Mouse (Mus musculus) small intestine, adult 2 months (tissue): ENCODE measurements around the gene 1520401A03Rik. TPM values are rescaled to one million over a fixed set of nuclear protein-coding genes. Genes with fewer than 3 reads are reported as not detected.

Source experiments
- H3K27ac ChIP-seq: fragments of 200-500 bp; 2 replicates; pipeline ENCODE4 v1.5.1; 2012; ENCODE audit warnings: low read depth, low read length, control low read depth, inconsistent platforms; ENCODE audit not compliant: insufficient read depth
- H3K27me3 ChIP-seq: fragments of 200-500 bp; 2 replicates; pipeline ENCODE4 v1.6.1; 2012; ENCODE audit warnings: mild to moderate bottlenecking, moderate library complexity, low read length, inconsistent platforms; ENCODE audit not compliant: control insufficient read depth, insufficient read depth
- H3K36me3 ChIP-seq: fragments of 200-500 bp; 2 replicates; pipeline ENCODE4 v1.6.1; 2012; ENCODE audit warnings: mild to moderate bottlenecking, low read length, control low read depth, inconsistent platforms; ENCODE audit not compliant: control insufficient read depth, insufficient read depth
- H3K4me1 ChIP-seq: fragments of 200-500 bp; 2 replicates; pipeline ENCODE4 v1.6.1; 2012; ENCODE audit warnings: low read length, inconsistent platforms, mixed read lengths; ENCODE audit not compliant: control insufficient read depth, insufficient read depth, insufficient read length
- H3K4me3 ChIP-seq: fragments of 200-500 bp; 2 replicates; pipeline ENCODE4 v1.5.1; 2012; ENCODE audit warnings: low read depth, mild to moderate bottlenecking, control low read depth, inconsistent platforms, low read length, moderate library complexity
- CTCF ChIP-seq: fragments of 200-500 bp; IDR thresholded peaks from 2 replicates; pipeline ENCODE4 v1.5.1; 2012; ENCODE audit warnings: low read depth, mild to moderate bottlenecking, control low read depth, inconsistent platforms, low read length, moderate library complexity, mixed read lengths; ENCODE audit not compliant: insufficient replicate concordance, insufficient read length; ENCODE audit errors: extremely low read depth
- POLR2A ChIP-seq: fragments of 200-500 bp; IDR thresholded peaks from 2 replicates; pipeline ENCODE4 v1.6.1; 2012; ENCODE audit warnings: low read depth, mild to moderate bottlenecking, control low read depth, inconsistent platforms, low read length, moderate library complexity
- WGBS: fragments of 180-500 bp; shearing (Covaris S2); methylation state at CpG from one replicate; pipeline ENCODE4 v1.1.7; 2018; 5-methylcytosine and 5-hydroxymethylcytosine counted together
- polyA plus RNA-seq: library from polyadenylated mRNA; depleted of rRNA; stranded (reverse); fragments of >200 nt; gene quantifications from 2 replicates; pipeline ENCODE4 v1.2.3, GENCODE M21; 2012

The 1520401A03Rik gene
- polyA plus RNA-seq, 1 experiment = not detected

GRCm38 (mm10) chr17:23699131-23700077 lies 23.2 kb downstream of the 1520401A03Rik start:
- peak overlapping the region; percentile 80 for H3K4me3 ChIP-seq
- H3K36me3 ChIP-seq = no peaks in the 10 kb centered on the region
- H3K27me3 ChIP-seq = peaks cover 12% of the 10 kb centered on the region
- no peak overlapping the region for H3K27ac ChIP-seq
- peaks cover 5% of the 10 kb centered on the region; the same call in 1 of the 2 replicates for H3K4me1 ChIP-seq
- TF ChIP-seq CTCF (no peak), POLR2A (no peak)
- under 1% methylated on average over 98 of the region's 101 CpGs for WGBS

GRCm38 (mm10) chr17:23695801-23696200 lies 26.8 kb downstream of the 1520401A03Rik start:
- H3K36me3 ChIP-seq = no peaks in the 10 kb centered on the region
- no peak overlapping the region for H3K27ac ChIP-seq
- 72% methylated on average over 3 of the region's 3 CpGs for WGBS
- H3K4me3 ChIP-seq = no peak overlapping the region
- H3K27me3 ChIP-seq = peaks cover 8% of the 10 kb centered on the region
- H3K4me1 ChIP-seq = peaks cover 5% of the 10 kb centered on the region; the same call in 1 of the 2 replicates
- TF ChIP-seq POLR2A = no peak

DNA sequence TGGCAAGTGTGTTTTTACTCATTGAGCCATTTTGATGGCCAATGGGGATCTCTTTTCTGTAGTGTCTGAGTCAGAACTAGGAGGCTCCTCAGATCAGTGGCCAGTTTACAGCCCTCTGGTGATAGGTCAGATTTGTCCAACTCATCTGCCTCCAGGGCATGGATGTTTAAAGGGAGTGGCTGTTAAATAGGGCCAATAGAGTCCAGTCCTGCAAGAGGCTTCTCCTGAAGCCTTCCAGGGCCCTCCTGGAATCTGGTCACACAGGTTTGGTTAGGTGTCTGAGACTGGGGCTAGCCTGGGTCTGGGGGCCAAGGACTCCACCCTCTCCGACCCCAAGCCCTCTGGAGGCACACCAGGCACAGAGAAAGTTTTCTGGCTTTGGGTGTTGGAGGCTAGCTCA lies 28.1 kb downstream of the 1520401A03Rik start:
- Histone ChIP-seq H3K27me3 (peaks cover 4% of the 10 kb centered on the region), H3K27ac (no peak overlapping the region), H3K4me3 (no peak overlapping the region), H3K4me1 (peaks cover 3% of the 10 kb centered on the region; the same call in 1 of the 2 replicates), H3K36me3 (no peaks in the 10 kb centered on the region)
- WGBS = 50% methylated on average over 1 of the region's 1 CpGs
- no peak for TF ChIP-seq POLR2A
- TF ChIP-seq CTCF = no peak

DNA sequence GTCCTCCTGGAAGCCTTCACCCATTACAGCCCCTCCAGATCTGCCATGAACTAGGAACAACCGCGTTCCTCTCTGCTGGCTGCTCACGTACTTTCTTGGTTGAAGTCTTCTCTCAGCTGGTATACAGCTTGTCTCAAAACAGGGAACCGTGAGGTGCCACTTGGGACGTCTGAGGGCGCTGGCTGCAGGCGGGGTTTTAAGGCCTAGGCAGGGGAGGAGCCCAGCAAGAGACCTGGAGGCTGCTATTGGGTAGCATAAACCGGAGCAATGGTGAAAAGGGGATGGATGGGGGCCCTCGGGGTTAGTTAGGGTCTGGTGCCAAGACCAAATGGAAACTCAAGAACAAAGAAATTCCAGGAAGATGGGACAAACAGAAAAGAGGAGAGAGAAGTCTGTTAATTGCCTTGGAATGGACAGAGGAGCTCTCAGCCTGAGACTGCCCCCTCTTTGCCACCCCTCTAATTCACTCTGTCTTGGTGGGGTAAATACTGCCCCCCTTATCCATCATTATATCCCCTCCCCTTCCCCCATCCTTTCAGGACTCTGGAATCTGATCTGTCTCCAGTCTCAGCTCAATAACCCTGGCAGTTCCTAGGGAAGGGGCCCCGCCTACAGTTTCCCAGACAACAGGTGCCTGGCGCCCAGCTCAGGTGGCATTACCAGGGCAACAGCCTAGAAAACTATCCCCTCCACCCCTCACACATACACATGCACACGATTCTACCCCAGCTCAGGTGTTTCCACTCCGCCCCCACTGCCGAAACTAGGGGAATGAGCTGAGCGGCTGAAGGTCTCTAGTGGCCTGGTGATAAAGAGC lies 38.5 kb downstream of the 1520401A03Rik start, which contains the start of gene Cldn9:
Gene Cldn9, minus strand, starts transcription at position 171 of the 817 bp plus-strand sequence.
- Histone ChIP-seq H3K27ac (no peak within 1 kb of the TSS), H3K27me3 (peaks cover 10% of the 10 kb centered on the region), H3K4me3 (no peak within 1 kb of the TSS), H3K36me3 (no peaks in the 10 kb centered on the region), H3K4me1 (no peaks in the 10 kb centered on the region)
- WGBS = 38% methylated on average over 15 of the region's 15 CpGs
- TF ChIP-seq CTCF = no peak
- TF ChIP-seq POLR2A = no peak

DNA sequence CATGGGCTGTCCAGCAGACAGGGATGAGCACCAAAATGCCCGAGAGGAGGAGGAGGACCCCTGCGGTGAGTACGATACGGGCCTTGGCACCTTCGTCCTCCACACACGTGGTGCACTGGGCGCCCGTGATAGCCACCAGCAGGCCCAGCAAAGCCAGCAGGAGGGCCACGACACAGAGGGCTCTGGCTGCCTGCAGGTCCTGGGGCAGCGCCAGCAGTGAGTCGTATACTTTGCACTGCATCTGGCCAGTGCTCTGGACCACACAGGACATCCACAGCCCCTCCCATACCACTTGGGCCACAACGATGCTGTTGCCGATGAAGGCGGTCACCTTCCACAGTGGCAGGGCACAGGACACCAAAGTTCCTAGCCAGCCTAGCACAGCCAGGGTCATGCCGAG lies 39.4 kb downstream of the 1520401A03Rik start:
- H3K4me1 ChIP-seq = no peaks in the 10 kb centered on the region
- peaks cover 15% of the 10 kb centered on the region for H3K27me3 ChIP-seq
- no peak overlapping the region for H3K27ac ChIP-seq
- no peak overlapping the region for H3K4me3 ChIP-seq
- 55% methylated on average over 15 of the region's 15 CpGs for WGBS
- H3K36me3 ChIP-seq = no peaks in the 10 kb centered on the region
- TF ChIP-seq POLR2A (no peak), CTCF (no peak)

DNA sequence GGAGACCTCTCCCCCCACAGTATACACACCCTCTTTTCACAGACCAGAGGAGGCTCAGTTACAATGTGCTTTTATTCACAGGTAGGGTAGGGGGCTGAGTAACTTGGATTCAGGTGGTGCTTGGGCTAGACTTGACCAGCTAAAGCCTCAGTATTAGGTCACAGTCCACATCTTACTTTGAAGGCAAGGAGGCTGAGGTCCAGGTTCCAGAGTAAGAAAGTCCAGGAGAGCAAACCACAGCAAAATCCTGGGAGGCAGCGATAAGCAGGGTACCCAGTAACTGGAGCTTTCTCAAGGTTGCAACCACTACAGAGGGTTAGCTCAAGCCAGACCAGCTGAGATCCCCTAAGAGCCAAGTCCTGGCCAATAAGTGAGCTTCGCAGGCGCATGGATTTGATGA lies 40.1 kb downstream of the 1520401A03Rik start:
- TF ChIP-seq POLR2A (no peak), CTCF (no peak)
- H3K36me3 ChIP-seq = no peaks in the 10 kb centered on the region
- H3K27me3 ChIP-seq = peaks cover 15% of the 10 kb centered on the region
- H3K4me1 ChIP-seq = no peaks in the 10 kb centered on the region
- H3K27ac ChIP-seq = no peak overlapping the region
- H3K4me3 ChIP-seq = no peak overlapping the region
- WGBS = 86% methylated on average over 3 of the region's 3 CpGs

- H3K27ac ChIP-seq = no peak overlapping the region
- no peaks in the 10 kb centered on the region for H3K4me1 ChIP-seq
- no peaks in the 10 kb centered on the region for H3K36me3 ChIP-seq
- 27% methylated on average over 4 of the region's 4 CpGs for WGBS
- H3K4me3 ChIP-seq = no peak overlapping the region
- TF ChIP-seq CTCF (no peak), POLR2A (no peak)
- peaks cover 15% of the 10 kb centered on the region for H3K27me3 ChIP-seq
Measured at GRCm38 (mm10) chr17:23682092-23682491, 40.5 kb downstream of the 1520401A03Rik start.
